Mouse (Mus musculus) heart, postnatal 25 days (tissue): ENCODE measurements at regions not wholly inside any gene's neighbourhood (a gene's known extent, or its start where the extent isn't known, plus 50 kb on each side); places are given as distances from the start of the nearest gene placed in this dataset.

Experiments used
- DNase-seq: peaks from one replicate; pipeline ENCODE4 v3.0.0; 2022; ENCODE audit warnings: low spot score
- intact Hi-C: fragments of 180-260 bp; cut with DNase I; formaldehyde crosslinking; loops from one replicate; pipeline ENCODE4 v1.15.1; 2025

DNA sequence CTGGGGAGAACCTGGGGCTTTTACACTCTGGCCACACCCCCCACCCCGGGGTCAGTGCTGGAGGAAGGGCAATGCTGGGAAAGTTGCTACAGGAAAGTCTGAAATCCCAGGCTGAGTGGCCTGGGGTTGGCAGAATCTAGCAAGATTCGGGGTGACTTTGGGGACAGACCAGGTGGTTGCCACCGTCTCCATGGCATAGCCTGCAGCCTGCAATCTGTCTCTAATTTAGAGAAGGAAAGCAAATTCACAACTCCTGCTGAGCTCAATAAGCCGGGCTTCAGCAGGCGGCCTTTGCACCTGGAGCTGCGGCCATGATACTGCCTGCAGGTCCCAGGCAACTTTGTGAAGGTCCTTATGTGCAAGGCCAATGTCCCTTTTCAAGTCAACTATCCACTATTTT, 135.4 kb upstream of the Slc24a5 start:
- intact Hi-C loops, result no loop called here
- DNase-seq, result no peak

DNA sequence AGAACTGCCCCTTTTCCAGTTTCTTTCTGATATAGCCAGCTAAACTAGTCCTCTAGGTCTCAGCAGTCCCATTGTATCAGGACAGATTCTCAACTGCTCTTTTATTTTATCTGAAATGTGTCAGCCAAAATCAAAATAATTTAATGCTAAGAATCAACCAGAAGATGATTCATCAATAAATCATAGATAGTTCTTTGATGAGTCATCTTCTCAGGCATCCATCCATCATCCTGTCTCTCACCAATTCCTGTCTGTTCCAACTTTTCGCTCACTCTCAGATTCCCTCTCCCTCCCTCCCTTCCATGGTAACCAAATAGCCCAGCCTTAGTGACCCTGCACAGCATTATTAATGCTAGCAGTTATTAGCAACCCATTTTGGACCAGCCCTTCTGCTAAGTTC, 134.0 kb upstream of the Slc24a5 start:
- intact Hi-C loops, result no loop called here
- no peak for DNase-seq

DNA sequence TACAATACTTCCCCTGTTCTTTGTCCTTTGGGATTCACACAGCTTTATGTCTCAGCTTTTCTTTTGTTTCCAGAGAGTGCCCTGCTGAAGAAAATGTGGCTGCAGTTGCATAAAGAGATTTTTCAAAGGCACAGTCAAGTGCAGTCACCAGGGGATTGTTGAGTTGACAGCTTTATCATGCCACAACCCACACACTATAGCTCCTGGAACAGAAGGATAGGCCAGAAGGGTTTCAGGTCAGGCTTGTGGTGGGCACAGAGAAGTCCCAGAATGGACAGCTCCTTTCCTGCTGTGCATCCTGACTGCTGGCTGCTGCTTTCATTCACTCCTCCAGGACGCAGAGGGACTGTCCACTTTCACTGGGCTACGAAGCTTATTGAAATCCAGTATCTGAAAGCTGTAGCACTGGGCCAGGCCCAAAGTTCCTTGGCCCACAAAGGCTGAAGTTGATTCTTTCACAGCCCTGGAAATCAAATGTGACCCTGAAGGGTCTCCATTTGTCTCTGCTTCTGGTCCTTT, 119.6 kb upstream of the Slc24a5 start:
- intact Hi-C loops, result no loop called here
- DNase-seq, result no peak

DNA sequence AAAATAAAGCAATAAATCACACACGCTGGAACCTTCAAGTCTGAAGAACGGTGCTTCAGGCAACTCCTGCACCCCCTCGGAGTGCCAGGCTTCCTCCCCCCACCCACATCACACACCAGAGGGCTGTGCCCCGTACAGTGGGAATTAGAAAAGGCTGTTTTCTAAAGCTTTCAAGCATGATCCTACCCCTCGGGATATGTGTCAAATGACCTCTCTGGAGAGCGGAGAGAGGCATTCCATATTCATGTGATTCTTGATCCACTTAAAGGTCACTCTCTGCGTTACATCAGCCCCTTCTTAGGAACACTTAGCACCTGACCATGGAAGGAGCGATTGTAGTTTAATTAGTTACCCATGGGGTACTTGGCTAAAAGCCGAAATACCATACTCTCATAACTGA, 119.1 kb upstream of the Slc24a5 start:
- intact Hi-C loops, result no loop called here
- no peak for DNase-seq

DNA sequence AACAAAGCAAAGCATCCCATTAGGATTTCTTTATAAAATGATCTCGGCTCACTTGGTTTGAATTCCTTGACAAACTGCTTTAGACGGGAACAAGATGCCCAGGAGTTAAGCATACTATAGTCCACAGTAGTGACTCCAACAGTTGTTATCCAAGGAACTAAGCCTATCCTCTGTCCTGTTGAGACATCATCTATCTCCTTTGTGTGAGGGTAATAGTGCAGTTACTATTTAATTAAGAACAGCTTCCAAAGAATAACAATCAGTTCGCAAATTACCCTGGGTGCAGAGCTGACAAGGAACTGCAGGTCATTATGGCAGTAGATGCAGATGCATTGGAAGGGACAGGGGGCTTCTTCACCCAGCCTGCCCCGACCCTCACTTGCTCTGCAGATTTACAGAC, 115.7 kb upstream of the Slc24a5 start:
- DNase-seq, result no peak
- intact Hi-C loops, result no loop called here

DNA sequence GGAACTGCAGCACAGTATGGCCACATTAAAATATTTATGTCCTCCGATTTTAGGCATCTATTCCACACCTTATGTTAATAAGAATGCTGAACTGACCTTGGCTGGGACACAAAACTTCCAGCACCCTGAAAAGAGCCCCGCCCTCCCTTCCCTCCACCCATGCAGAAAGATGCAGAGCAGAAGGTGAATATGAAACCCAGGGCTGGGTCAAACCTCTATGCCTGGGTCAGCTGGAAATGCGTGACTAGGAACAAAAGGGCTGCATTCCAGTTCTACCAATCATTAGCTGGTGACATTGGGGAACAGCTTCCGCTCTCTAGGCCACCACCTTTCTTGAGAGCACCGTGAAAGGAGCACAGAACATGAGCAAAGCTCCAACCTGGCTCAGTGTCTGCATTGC, 114.9 kb upstream of the Slc24a5 start:
- no peak for DNase-seq
- intact Hi-C loops, result no loop called here

DNA sequence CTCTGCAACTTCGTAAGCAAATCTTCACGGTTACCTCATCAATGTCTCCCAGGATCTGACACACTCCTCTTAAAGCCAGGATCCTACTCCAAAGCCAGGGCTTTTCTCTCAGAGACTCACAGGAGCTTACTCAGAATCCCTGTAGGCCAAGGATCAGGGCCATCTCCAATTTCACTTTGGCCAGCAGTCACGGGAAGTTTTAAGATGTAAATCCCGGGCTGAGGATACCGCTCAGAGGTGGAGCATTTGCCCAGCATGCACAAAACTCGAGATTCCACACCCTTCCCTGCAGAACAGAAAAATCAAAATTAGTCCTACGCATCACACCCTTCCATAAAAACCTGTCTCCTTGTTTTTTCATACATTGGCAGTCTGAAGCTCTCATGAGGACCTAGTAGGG, 112.1 kb upstream of the Slc24a5 start:
- intact Hi-C loops, result no loop called here
- no peak for DNase-seq

DNA sequence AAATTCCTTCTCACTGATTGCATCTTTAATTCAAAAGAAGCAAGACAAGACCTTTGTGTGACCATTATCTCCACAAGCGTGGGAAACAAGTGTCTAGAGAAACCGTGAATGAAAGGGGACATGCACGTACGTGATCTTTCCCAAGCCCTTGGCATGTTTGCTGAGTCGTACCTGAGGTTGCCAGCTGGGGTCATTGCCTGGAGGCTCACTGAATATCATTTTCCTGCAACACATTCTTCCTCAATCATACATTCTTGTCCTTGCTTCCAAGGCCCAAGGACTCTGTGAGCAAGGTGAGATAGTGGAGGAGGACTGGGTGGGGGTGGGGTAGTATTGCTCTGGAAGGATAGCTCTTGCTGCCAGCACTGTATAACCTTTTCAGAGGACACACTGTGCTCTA, 108.5 kb upstream of the Slc24a5 start:
- intact Hi-C loops, result no loop called here
- no peak for DNase-seq

DNA sequence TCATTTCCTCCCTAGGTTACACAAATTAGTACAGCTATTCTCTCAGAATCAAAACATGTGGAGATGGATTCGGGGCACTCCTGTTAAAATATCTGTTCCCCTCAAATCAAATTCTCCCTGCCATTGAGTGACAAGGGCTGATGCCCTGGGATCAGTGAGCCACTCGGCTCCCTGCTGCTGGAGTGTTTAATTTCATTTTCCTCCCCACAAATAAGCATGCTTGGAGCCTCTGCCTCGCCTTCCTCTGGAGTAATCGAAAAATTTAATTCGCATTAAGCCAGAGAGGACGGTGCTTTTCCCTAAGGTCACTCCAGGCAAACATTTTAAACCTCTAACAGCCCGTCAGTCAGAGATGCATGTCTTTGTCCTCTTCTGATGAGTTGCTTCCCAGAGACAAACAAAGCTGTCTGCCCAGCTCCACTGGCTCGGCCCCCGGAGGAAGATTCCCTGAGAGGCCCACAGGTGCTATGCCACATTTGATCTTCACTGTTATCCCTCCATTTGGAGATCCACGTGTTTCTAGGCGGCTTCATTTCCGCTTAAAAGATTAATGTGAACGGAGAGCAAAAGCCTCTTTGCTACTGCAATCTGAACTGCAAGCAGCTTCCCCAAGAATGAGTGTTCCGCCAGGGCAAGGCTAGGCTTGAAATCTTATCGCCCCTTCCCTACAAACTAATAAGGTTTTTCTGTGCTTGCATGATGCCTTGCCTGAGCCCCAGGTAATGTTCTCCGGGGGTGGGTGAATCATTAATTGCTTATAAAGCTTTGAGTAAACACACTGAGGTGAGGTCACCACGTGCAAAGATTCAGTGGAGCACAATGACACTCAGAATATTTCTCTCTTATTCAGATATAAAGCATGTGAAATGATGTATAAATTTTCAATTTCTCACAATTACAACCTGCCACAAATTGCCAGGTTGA, 95.8 kb upstream of the Slc24a5 start:
- DNase-seq, result no peak
- intact Hi-C loops, result no loop called here

DNA sequence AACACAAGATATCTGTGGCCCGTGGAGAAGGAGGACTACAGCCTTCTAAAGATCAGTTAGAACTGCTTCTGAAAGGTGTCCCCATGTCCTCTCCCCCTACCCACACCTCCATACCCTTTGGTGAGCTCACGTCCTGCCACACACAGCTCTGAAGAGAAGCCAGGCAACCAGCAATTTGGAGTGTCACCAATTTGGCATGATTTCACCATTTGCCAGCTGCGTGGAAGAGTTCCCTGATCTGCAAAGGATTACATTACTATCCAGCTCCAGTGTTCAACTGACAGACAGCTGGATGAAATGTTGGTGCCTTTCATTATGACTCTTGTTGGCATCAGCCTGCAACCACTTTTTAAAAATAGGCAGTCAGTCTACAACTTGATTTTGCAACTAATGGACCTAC, 92.8 kb upstream of the Slc24a5 start:
- intact Hi-C loops, result no loop called here
- DNase-seq, result no peak

DNA sequence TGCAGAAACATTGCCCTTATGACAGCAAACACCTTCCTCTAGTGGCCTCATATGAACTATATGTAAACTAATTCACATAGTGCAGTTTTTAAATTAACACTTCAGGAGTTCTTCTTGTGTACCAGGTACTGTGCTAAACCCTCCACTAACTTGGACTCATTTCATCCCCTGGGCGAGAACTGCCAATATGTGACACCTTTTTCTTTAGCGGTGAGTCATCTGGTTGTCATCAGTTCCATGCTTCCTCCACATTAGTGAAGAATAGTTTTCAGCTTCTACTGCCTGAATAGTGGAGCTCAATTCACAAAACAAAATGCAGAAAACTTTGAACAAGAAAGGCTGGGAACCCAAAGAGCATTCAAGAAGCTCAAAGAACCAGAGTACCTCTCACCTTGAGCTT, 76.9 kb upstream of the Slc24a5 start:
- intact Hi-C loops, result no loop called here

DNA sequence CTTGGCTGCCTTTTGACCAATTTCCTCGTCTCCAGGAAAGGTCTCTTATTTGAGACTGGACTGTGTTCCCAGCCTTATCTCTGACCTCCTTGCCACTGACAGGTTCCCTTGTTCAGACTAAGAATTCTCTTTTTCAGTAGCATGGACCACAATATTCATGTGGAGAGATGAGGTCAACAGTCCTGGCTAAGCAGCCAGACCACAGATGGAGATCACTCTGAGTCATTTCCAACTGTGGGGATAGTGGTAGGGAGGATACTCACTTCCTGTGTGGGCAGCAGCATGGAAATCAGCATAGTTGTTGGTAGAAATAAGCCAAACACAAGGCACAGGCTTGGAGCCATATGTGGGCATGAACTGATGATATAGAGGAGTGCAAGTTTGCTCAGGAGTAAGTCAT, 52.9 kb upstream of the Slc24a5 start:
- intact Hi-C loops, result no loop called here
- DNase-seq, result no peak

More for the DNA sequence above, 76.9 kb upstream of the Slc24a5 start:
- no peak for DNase-seq

DNA sequence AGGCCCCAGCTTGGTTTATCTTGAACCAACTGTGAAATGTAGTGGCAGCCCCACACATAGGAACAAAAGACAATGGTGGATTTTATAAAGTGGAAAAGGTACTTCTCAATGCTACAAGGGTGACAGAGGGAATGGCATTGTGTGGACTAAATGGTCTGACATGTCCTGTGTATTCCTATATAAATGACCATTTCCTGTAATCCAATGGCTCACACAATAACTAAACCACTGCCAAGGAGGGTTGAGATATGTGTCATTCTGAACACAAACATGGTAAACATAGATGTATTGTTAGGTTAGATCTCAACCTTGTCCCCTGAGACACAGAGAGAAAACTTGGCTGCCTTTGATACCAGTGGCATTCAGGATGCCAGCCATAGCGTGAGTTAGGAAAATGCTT, 51.0 kb upstream of the Slc24a5 start:
- no peak for DNase-seq
- intact Hi-C loops, result no loop called here
